Mouse (Mus musculus): ENCODE data around the gene Ccdc62. TPM values are rescaled to one million over a fixed set of nuclear protein-coding genes. Genes with fewer than 3 reads are reported as not detected.

Ccdc62 gene
- 4.4 and 6.7 TPM in 2 replicates for polyA plus RNA-seq (2015; fragmentation: Nextera tagmentation; extraction: Ambion mirVana)

- under 1% methylated on average over 56 of the region's 56 CpGs for WGBS
- peak; percentile 98 for ATAC-seq (replicated peaks)
- H3K27me3 ChIP-seq (replicated peaks): no peaks in the 10 kb centered on the region
Measured at GRCm38 (mm10) chr5:123930508-123930989, at the start of gene Ccdc62. Gene Ccdc62, plus strand, starts transcription at chr5:123930679.

GRCm38 (mm10) chr5:123880778-123881177 lies 49.7 kb upstream of the Ccdc62 start:
- no peaks in the 10 kb centered on the region for H3K36me3 ChIP-seq (replicated peaks)
- H3K9ac ChIP-seq: no peak overlapping the region
- no peaks in the 10 kb centered on the region for H3K27me3 ChIP-seq (replicated peaks)
- H3K4me1 ChIP-seq: no peaks in the 10 kb centered on the region
- no peak overlapping the region for H3K27ac ChIP-seq
- 83% methylated on average over 14 of the region's 14 CpGs for WGBS
- H3K9me3 ChIP-seq: no peaks in the 10 kb centered on the region
- no peak overlapping the region for H3K4me2 ChIP-seq
- no peak for ATAC-seq (replicated peaks)
- no peak overlapping the region for H3K4me3 ChIP-seq

More at GRCm38 (mm10) chr5:123930508-123930989, at the start of gene Ccdc62:
- H3K4me2 ChIP-seq: peak within 1 kb of the TSS; percentile 67
- H3K4me1 ChIP-seq: peaks cover 8% of the 10 kb centered on the region; the same call in 1 of the 2 replicates
- H3K9me3 ChIP-seq: no peaks in the 10 kb centered on the region
- peak within 1 kb of the TSS; percentile 70 for H3K9ac ChIP-seq
- H3K36me3 ChIP-seq (replicated peaks): peaks cover 23% of the 10 kb centered on the region
- H3K27ac ChIP-seq: peak within 1 kb of the TSS; percentile 91
- peak within 1 kb of the TSS; percentile 50 for H3K4me3 ChIP-seq

- no peaks in the 10 kb centered on the region for H3K36me3 ChIP-seq (replicated peaks)
- no peak overlapping the region for H3K27ac ChIP-seq
- no peaks in the 10 kb centered on the region for H3K9me3 ChIP-seq
- H3K27me3 ChIP-seq (replicated peaks): no peaks in the 10 kb centered on the region
- no peaks in the 10 kb centered on the region for H3K4me1 ChIP-seq
- H3K4me3 ChIP-seq: no peak overlapping the region
- 78% methylated on average over 7 of the region's 7 CpGs for WGBS
- H3K4me2 ChIP-seq: no peak overlapping the region
- ATAC-seq (replicated peaks): no peak
- no peak overlapping the region for H3K9ac ChIP-seq
Measured at GRCm38 (mm10) chr5:123883891-123884290, 46.6 kb upstream of the Ccdc62 start.

GRCm38 (mm10) chr5:123884332-123884731 lies 46.1 kb upstream of the Ccdc62 start:
- WGBS: 84% methylated on average over 10 of the region's 10 CpGs
- ATAC-seq (replicated peaks): no peak
- no peak overlapping the region for H3K27ac ChIP-seq

GRCm38 (mm10) chr5:123886365-123886764 lies 44.1 kb upstream of the Ccdc62 start:
- no peak overlapping the region for H3K4me3 ChIP-seq
- WGBS: 93% methylated on average over 3 of the region's 3 CpGs
- no peak overlapping the region for H3K27ac ChIP-seq
- no peak overlapping the region for H3K9ac ChIP-seq
- no peak overlapping the region for H3K4me2 ChIP-seq
- no peaks in the 10 kb centered on the region for H3K36me3 ChIP-seq (replicated peaks)
- H3K27me3 ChIP-seq (replicated peaks): no peaks in the 10 kb centered on the region
- ATAC-seq (replicated peaks): no peak
- H3K4me1 ChIP-seq: no peaks in the 10 kb centered on the region
- no peaks in the 10 kb centered on the region for H3K9me3 ChIP-seq

More at GRCm38 (mm10) chr5:123884332-123884731, 46.1 kb upstream of the Ccdc62 start:
- Histone ChIP-seq H3K4me3 (no peak overlapping the region), H3K4me2 (no peak overlapping the region), H3K4me1 (no peaks in the 10 kb centered on the region), H3K9me3 (no peaks in the 10 kb centered on the region), H3K27me3 (replicated peaks) (no peaks in the 10 kb centered on the region), H3K9ac (no peak overlapping the region), H3K36me3 (replicated peaks) (no peaks in the 10 kb centered on the region)

DNA sequence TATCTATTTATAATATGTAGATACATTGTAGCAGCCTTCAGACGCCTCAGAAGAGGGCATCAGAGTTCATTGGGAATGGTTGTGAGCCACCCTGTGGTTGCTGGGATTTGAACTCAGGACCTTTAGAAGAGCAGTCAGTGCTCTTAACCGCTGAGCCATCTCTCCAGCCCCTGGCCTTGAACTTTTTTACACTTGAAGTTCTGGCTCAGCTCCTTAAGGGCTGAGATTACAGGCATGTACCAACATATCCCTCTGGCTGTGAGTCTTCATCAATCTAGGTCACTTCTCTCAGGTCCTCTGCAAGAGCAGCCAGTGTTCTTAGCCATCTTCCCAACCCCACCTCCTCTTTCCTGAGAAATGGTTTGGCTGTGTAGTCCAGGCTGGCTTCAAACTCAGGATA lies 40.2 kb upstream of the Ccdc62 start:
- Histone ChIP-seq H3K9ac (no peak overlapping the region), H3K4me3 (no peak overlapping the region), H3K9me3 (no peaks in the 10 kb centered on the region), H3K27me3 (replicated peaks) (no peaks in the 10 kb centered on the region), H3K36me3 (replicated peaks) (no peaks in the 10 kb centered on the region), H3K4me1 (no peaks in the 10 kb centered on the region), H3K27ac (no peak overlapping the region), H3K4me2 (no peak overlapping the region)
- 74% methylated on average over 2 of the region's 2 CpGs for WGBS
- ATAC-seq (replicated peaks): no peak

DNA sequence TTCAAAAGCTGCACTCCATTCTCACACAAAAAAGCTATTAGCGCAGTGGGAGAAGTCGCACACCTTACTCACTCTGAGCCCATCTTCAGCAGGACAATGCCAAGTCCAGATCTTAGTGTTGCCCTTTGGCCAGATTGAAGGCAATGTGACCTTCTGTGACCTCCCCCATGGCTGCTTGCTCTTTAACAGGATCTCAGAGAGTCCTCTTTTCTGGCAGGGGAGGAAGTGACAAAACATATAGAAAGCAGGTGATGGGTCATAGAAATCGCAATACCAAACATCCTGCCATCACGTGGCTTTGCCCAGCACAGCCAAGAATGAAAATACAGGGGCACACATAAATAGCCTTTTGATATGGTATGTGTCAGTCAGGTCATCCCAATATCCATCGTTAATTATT lies 39.5 kb upstream of the Ccdc62 start:
- 79% methylated on average over 5 of the region's 5 CpGs for WGBS
- no peak overlapping the region for H3K9ac ChIP-seq
- no peak for ATAC-seq (replicated peaks)
- H3K27me3 ChIP-seq (replicated peaks): no peaks in the 10 kb centered on the region
- no peak overlapping the region for H3K27ac ChIP-seq
- no peaks in the 10 kb centered on the region for H3K9me3 ChIP-seq
- no peaks in the 10 kb centered on the region for H3K4me1 ChIP-seq
- no peak overlapping the region for H3K4me2 ChIP-seq
- H3K36me3 ChIP-seq (replicated peaks): no peaks in the 10 kb centered on the region
- H3K4me3 ChIP-seq: no peak overlapping the region

- no peak overlapping the region for H3K4me3 ChIP-seq
- no peak for ATAC-seq (replicated peaks)
- no peaks in the 10 kb centered on the region for H3K27me3 ChIP-seq (replicated peaks)
- no peaks in the 10 kb centered on the region for H3K9me3 ChIP-seq
- H3K27ac ChIP-seq: no peak overlapping the region
- WGBS: 55% methylated on average over 6 of the region's 6 CpGs
- H3K4me1 ChIP-seq: no peaks in the 10 kb centered on the region
- H3K36me3 ChIP-seq (replicated peaks): no peaks in the 10 kb centered on the region
- no peak overlapping the region for H3K4me2 ChIP-seq
- H3K9ac ChIP-seq: no peak overlapping the region
Measured at GRCm38 (mm10) chr5:123891669-123892068, 38.8 kb upstream of the Ccdc62 start.

- Histone ChIP-seq H3K9me3 (no peaks in the 10 kb centered on the region), H3K9ac (no peak overlapping the region), H3K4me3 (no peak overlapping the region), H3K4me1 (no peaks in the 10 kb centered on the region), H3K27me3 (replicated peaks) (no peaks in the 10 kb centered on the region), H3K36me3 (replicated peaks) (no peaks in the 10 kb centered on the region), H3K27ac (no peak overlapping the region), H3K4me2 (no peak overlapping the region)
- ATAC-seq (replicated peaks): no peak
- 90% methylated on average over 5 of the region's 5 CpGs for WGBS
Measured at GRCm38 (mm10) chr5:123893520-123893919, 37.0 kb upstream of the Ccdc62 start.

GRCm38 (mm10) chr5:123896395-123896794 lies 34.1 kb upstream of the Ccdc62 start:
- 83% methylated on average over 11 of the region's 11 CpGs for WGBS

DNA sequence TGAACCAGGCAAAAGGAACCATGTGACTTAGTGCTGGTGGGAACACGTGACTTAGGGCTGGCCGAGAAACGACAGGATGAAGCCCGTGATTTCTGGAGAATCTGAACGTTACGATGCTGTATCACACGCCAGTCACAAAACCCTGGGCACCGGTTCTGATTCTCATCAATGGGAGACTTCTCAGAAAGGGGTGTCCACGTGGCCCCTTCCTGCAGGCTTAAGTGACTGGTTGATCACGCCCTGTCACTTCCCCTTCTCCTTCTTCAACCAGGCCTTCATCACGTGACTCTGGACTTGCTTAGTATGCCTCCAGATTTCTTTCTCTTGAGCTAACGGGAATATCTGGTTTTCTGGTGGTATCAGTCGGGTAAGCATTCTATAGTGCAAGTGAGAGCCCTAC lies 33.1 kb upstream of the Ccdc62 start:
- H3K9me3 ChIP-seq: no peaks in the 10 kb centered on the region
- no peaks in the 10 kb centered on the region for H3K4me1 ChIP-seq
- no peaks in the 10 kb centered on the region for H3K36me3 ChIP-seq (replicated peaks)
- H3K27ac ChIP-seq: no peak overlapping the region
- WGBS: 80% methylated on average over 13 of the region's 13 CpGs
- no peak overlapping the region for H3K4me2 ChIP-seq
- H3K27me3 ChIP-seq (replicated peaks): no peaks in the 10 kb centered on the region
- ATAC-seq (replicated peaks): no peak
- no peak overlapping the region for H3K4me3 ChIP-seq
- no peak overlapping the region for H3K9ac ChIP-seq

More at GRCm38 (mm10) chr5:123896395-123896794, 34.1 kb upstream of the Ccdc62 start:
- Histone ChIP-seq H3K4me3 (no peak overlapping the region), H3K4me2 (no peak overlapping the region), H3K9me3 (no peaks in the 10 kb centered on the region), H3K27me3 (replicated peaks) (no peaks in the 10 kb centered on the region), H3K27ac (no peak overlapping the region), H3K9ac (no peak overlapping the region), H3K36me3 (replicated peaks) (no peaks in the 10 kb centered on the region), H3K4me1 (no peaks in the 10 kb centered on the region)
- no peak for ATAC-seq (replicated peaks)

GRCm38 (mm10) chr5:123904059-123904672 lies 26.3 kb upstream of the Ccdc62 start:
- no peaks in the 10 kb centered on the region for H3K27me3 ChIP-seq (replicated peaks)
- no peaks in the 10 kb centered on the region for H3K9me3 ChIP-seq
- H3K9ac ChIP-seq: no peak overlapping the region
- peaks cover 20% of the 10 kb centered on the region for H3K4me1 ChIP-seq
- H3K36me3 ChIP-seq (replicated peaks): no peaks in the 10 kb centered on the region
- no peak for ATAC-seq (replicated peaks)
- 76% methylated on average over 11 of the region's 11 CpGs for WGBS
- no peak overlapping the region for H3K4me3 ChIP-seq
- no peak overlapping the region for H3K4me2 ChIP-seq
- H3K27ac ChIP-seq: no peak overlapping the region

Data from midbrain, embryonic 15.5 days (tissue).